Mouse (Mus musculus): Measurements from ENCODE around the gene Raet1e. TPM values are rescaled to one million over a fixed set of nuclear protein-coding genes. Genes with fewer than 3 reads are reported as not detected.
A peak's percentile ranks its signal among the peaks of the same experiment; 100 is the strongest.
"Not testable (repeated sequence)": the region's sequence is repeated elsewhere in the genome, so short reads cannot be mapped to it uniquely, and the experiment has no call there.

Gene Raet1e
- polyA plus RNA-seq, 1 experiment from 2014 or later = 5.3 TPM

GRCm38 (mm10) chr10:22202784-22203583 lies 44.6 kb downstream of the Raet1e start:
- DNase-seq (ENCODE audit: low spot score); ATAC-seq (ENCODE audit: low FRiP score, low TSS enrichment); H3K9ac ChIP-seq (ENCODE audit: low read length); H3K27me3 ChIP-seq (ENCODE audit: control insufficient read depth, insufficient read depth, low read length); H3K4me3 ChIP-seq (ENCODE audit: low read depth, low read length); H3K4me2 ChIP-seq (replicated peaks; ENCODE audit: low read depth); H3K36me3 ChIP-seq (ENCODE audit: control insufficient read depth, insufficient read depth, low read length); H3K27ac ChIP-seq (replicated peaks); H3K9me3 ChIP-seq (ENCODE audit: control insufficient read depth, low read length); H3K4me1 ChIP-seq (replicated peaks; ENCODE audit: control insufficient read depth, insufficient read depth): not testable (repeated sequence)
- WGBS = no CpG with 5 or more reads among the region's 2 CpGs

GRCm38 (mm10) chr10:22206443-22206842 lies 48.1 kb downstream of the Raet1e start:
- H3K4me2 ChIP-seq (replicated peaks; ENCODE audit: low read depth); H3K36me3 ChIP-seq (ENCODE audit: control insufficient read depth, insufficient read depth, low read length); H3K27ac ChIP-seq (replicated peaks); DNase-seq (ENCODE audit: low spot score); H3K4me1 ChIP-seq (replicated peaks; ENCODE audit: control insufficient read depth, insufficient read depth); H3K9me3 ChIP-seq (ENCODE audit: control insufficient read depth, low read length); H3K27me3 ChIP-seq (ENCODE audit: control insufficient read depth, insufficient read depth, low read length); ATAC-seq (ENCODE audit: low FRiP score, low TSS enrichment); H3K4me3 ChIP-seq (ENCODE audit: low read depth, low read length); H3K9ac ChIP-seq (ENCODE audit: low read length): not testable (repeated sequence)
- WGBS = 52% methylated on average over 1 of the region's 1 CpGs

GRCm38 (mm10) chr10:22212012-22212696 lies 53.8 kb downstream of the Raet1e start:
- H3K9me3 ChIP-seq (ENCODE audit: control insufficient read depth, low read length); H3K36me3 ChIP-seq (ENCODE audit: control insufficient read depth, insufficient read depth, low read length); H3K27me3 ChIP-seq (ENCODE audit: control insufficient read depth, insufficient read depth, low read length); H3K4me2 ChIP-seq (replicated peaks; ENCODE audit: low read depth); H3K4me3 ChIP-seq (ENCODE audit: low read depth, low read length); H3K27ac ChIP-seq (replicated peaks); H3K4me1 ChIP-seq (replicated peaks; ENCODE audit: control insufficient read depth, insufficient read depth); H3K9ac ChIP-seq (ENCODE audit: low read length): not testable (repeated sequence)
- DNase-seq (ENCODE audit: low spot score) (peak; percentile 30), ATAC-seq (ENCODE audit: low FRiP score, low TSS enrichment) (peak; percentile 80)
- 2% methylated on average over 8 of the region's 11 CpGs for WGBS
- TF ChIP-seq CTCF (IDR thresholded peaks at IDR 0.05; ENCODE audit: low read depth) = peak; percentile 65

- WGBS = no CpG with 5 or more reads among the region's 7 CpGs
- not testable (repeated sequence) for H3K9me3 ChIP-seq (ENCODE audit: control insufficient read depth, low read length); DNase-seq (ENCODE audit: low spot score); H3K27me3 ChIP-seq (ENCODE audit: control insufficient read depth, insufficient read depth, low read length); H3K27ac ChIP-seq (replicated peaks); H3K4me2 ChIP-seq (replicated peaks; ENCODE audit: low read depth); H3K9ac ChIP-seq (ENCODE audit: low read length); H3K36me3 ChIP-seq (ENCODE audit: control insufficient read depth, insufficient read depth, low read length); H3K4me3 ChIP-seq (ENCODE audit: low read depth, low read length); H3K4me1 ChIP-seq (replicated peaks; ENCODE audit: control insufficient read depth, insufficient read depth)
- ATAC-seq (ENCODE audit: low FRiP score, low TSS enrichment) = peak; percentile 45; the same call in 1 of the 2 replicates
These were observed 65.3 kb downstream of the Raet1e start for GRCm38 (mm10) chr10:22223474-22224349.

GRCm38 (mm10) chr10:22265060-22265459 lies 106.7 kb downstream of the Raet1e start:
- Histone ChIP-seq H3K9ac (ENCODE audit: low read length) (no peak overlapping the region), H3K36me3 (ENCODE audit: control insufficient read depth, insufficient read depth, low read length) (no peaks in the 10 kb centered on the region), H3K27me3 (ENCODE audit: control insufficient read depth, insufficient read depth, low read length) (no peaks in the 10 kb centered on the region), H3K4me2 (replicated peaks; ENCODE audit: low read depth) (no peak overlapping the region), H3K27ac (replicated peaks) (no peak overlapping the region), H3K9me3 (ENCODE audit: control insufficient read depth, low read length) (no peaks in the 10 kb centered on the region), H3K4me1 (replicated peaks; ENCODE audit: control insufficient read depth, insufficient read depth) (no peaks in the 10 kb centered on the region), H3K4me3 (ENCODE audit: low read depth, low read length) (no peak overlapping the region)
- TF ChIP-seq EP300 (optimal IDR thresholded peaks at IDR 0.05) (no peak), CTCF (IDR thresholded peaks at IDR 0.05; ENCODE audit: low read depth) (no peak)
- 91% methylated on average over 8 of the region's 8 CpGs for WGBS
- no peak for ATAC-seq (ENCODE audit: low FRiP score, low TSS enrichment)
- DNase-seq (ENCODE audit: low spot score) = no peak

- not testable (repeated sequence) for H3K27ac ChIP-seq (replicated peaks); H3K9ac ChIP-seq (ENCODE audit: low read length); H3K9me3 ChIP-seq (ENCODE audit: control insufficient read depth, low read length); ATAC-seq (ENCODE audit: low FRiP score, low TSS enrichment); H3K4me2 ChIP-seq (replicated peaks; ENCODE audit: low read depth); H3K4me3 ChIP-seq (ENCODE audit: low read depth, low read length); DNase-seq (ENCODE audit: low spot score); H3K27me3 ChIP-seq (ENCODE audit: control insufficient read depth, insufficient read depth, low read length); H3K36me3 ChIP-seq (ENCODE audit: control insufficient read depth, insufficient read depth, low read length); H3K4me1 ChIP-seq (replicated peaks; ENCODE audit: control insufficient read depth, insufficient read depth)
- 61% methylated on average over 7 of the region's 8 CpGs for WGBS
These were observed 112.8 kb downstream of the Raet1e start for GRCm38 (mm10) chr10:22270879-22271786.

All from stomach, postnatal 0 days (tissue).